In genomic region chr3:121306641-121307040, GRCm38 (mm10) we compare ENCODE assay signal across 10 mouse cellular contexts. TPM values are rescaled to one million over a fixed set of nuclear protein-coding genes. Genes with fewer than 3 reads are reported as not detected.
A peak's percentile ranks its signal among the peaks of the same experiment; 100 is the strongest.
DNase-seq lines count a peak whose midpoint lies in the region; ATAC-seq and TF ChIP-seq lines count a peak whose summit lies in the region.
"Had no signal": no experiment of that assay in that cellular context is flagged by ENCODE, and none has a peak within 500 bp of the region (broad histone marks: within the 10 kb centered on the region; RNA-seq: fewer than 3 reads in every experiment).

No protein-coding gene starts in this region.

- H3K9ac ChIP-seq in lung, embryonic 16.5 days (ENCODE audit: low read length): no peak overlapping the region
- H3K9ac ChIP-seq: neural tube, embryonic 15.5 days had no signal

- no peaks in the 10 kb centered on the region for H3K9me3 ChIP-seq in lung, embryonic 16.5 days (ENCODE audit: control insufficient read depth, low read length)
- H3K9me3 ChIP-seq: neural tube, embryonic 15.5 days had no signal

- 92% methylated on average over 7 of the region's 7 CpGs for WGBS in lung, embryonic 16.5 days

- H3K4me3 ChIP-seq in layer of hippocampus, adult 2 months: no peak overlapping the region
- no peak overlapping the region for H3K4me3 ChIP-seq in lung, embryonic 16.5 days (ENCODE audit: low read length)
- H3K4me3 ChIP-seq: neural tube, embryonic 15.5 days had no signal

- peak; percentile 34 for DNase-seq in adrenal gland, postnatal 14 days
- DNase-seq in adrenal gland, adult 8-10 months: no peak
- DNase-seq in layer of hippocampus, adult 2 months (ENCODE audit: low spot score in 2 of 2): no peak
- no peak for DNase-seq in layer of hippocampus, adult 9-10 months (ENCODE audit: low spot score)
- peak; percentile 12 for DNase-seq in MN1 (ENCODE audit: low spot score)
- no peak for DNase-seq in layer of hippocampus, adult 8-10 months (ENCODE audit: low spot score in 2 of 2)
- DNase-seq: thymus, postnatal 25 days had no signal

- peak; percentile 51 for TF ChIP-seq CTCF in layer of hippocampus, adult 2 months (conservative IDR thresholded peaks at IDR 0.05)

- H3K27ac ChIP-seq in layer of hippocampus, adult 2 months: no peak overlapping the region
- no peak overlapping the region for H3K27ac ChIP-seq in lung, embryonic 16.5 days (ENCODE audit: low read length)
- H3K27ac ChIP-seq: neural tube, embryonic 15.5 days had no signal

- H3K36me3 ChIP-seq in lung, embryonic 16.5 days (ENCODE audit: control insufficient read depth, insufficient read depth, low read length): no peaks in the 10 kb centered on the region
- H3K36me3 ChIP-seq: neural tube, embryonic 15.5 days had no signal

- H3K4me2 ChIP-seq in lung, embryonic 16.5 days (ENCODE audit: low read depth, low read length): no peak overlapping the region
- H3K4me2 ChIP-seq: neural tube, embryonic 15.5 days had no signal

- peaks cover 3% of the 10 kb centered on the region; the same call in 1 of the 2 replicates for H3K4me1 ChIP-seq in lung, embryonic 16.5 days (replicated peaks; ENCODE audit: control insufficient read depth, insufficient read depth, low read length)

- H3K27me3 ChIP-seq in lung, embryonic 16.5 days (ENCODE audit: control insufficient read depth, insufficient read depth, low read depth, low read length): no peaks in the 10 kb centered on the region
- H3K27me3 ChIP-seq: neural tube, embryonic 15.5 days had no signal

- ATAC-seq in lung, embryonic 16.5 days (ENCODE audit: low read depth): peak; percentile 39; the same call in 1 of the 2 replicates
- no peak for ATAC-seq in frontal cortex, adult (ENCODE audit: low TSS enrichment)

RNA-seq across cellular contexts. Expression of gene Alg14, which starts 15.1 kb away (rescaled TPM):
- 37.2 and 37.9 TPM in 2 replicates for total RNA-seq in adrenal gland, postnatal 14 days (2021)
- 10 to 100 TPM; 29.3 to 43.6 (median 33.2) TPM for total RNA-seq in adrenal gland, adult 8-10 months (2022)
- 10 to 100 TPM in 1 of 2 experiments, 1 to 10 TPM in 1; 9.8 to 13.6 TPM for total RNA-seq in layer of hippocampus, adult 2 months (2021)
- 46.6 and 48.1 TPM in 2 replicates for polyA plus RNA-seq in lung, embryonic 16.5 days (2015; fragmentation: Nextera tagmentation; extraction: Ambion mirVana)
- 10 to 100 TPM; 11.3 to 14.0 (median 12.9) TPM for total RNA-seq in layer of hippocampus, adult 8-10 months (2022)

RNA-seq across cellular contexts. Expression of gene Tmem56, which starts 23.7 kb away (rescaled TPM):
- total RNA-seq in adrenal gland, postnatal 14 days (2021): 24.9 and 35.0 TPM in 2 replicates
- total RNA-seq in adrenal gland, adult 8-10 months (2022): 10 to 100 TPM; 43.3 to 76.1 (median 62.1) TPM
- total RNA-seq in layer of hippocampus, adult 2 months (2021): 10 to 100 TPM; 30.6 to 31.1 TPM
- 0.48 and 0.67 TPM in 2 replicates for polyA plus RNA-seq in lung, embryonic 16.5 days (2015; fragmentation: Nextera tagmentation; extraction: Ambion mirVana)
- total RNA-seq in layer of hippocampus, adult 8-10 months (2022): 10 to 100 TPM; 27.8 to 41.1 (median 33.5) TPM

Comparison
In these comparisons a context has a peak if more than half of its experiments do, and no peak if none do; other contexts are left out.
1. DNase-seq: peak in adrenal gland, postnatal 14 days (single experiment) and MN1 (single experiment); none in adrenal gland, adult 8-10 months (single experiment), layer of hippocampus, adult 2 months (0 of 2), layer of hippocampus, adult 9-10 months (single experiment) and layer of hippocampus, adult 8-10 months (0 of 2).